Comparison of ENCODE assay signal across 9 mouse cellular contexts in genomic region chr2:35503723-35504416, GRCm38 (mm10). TPM values are rescaled to one million over a fixed set of nuclear protein-coding genes. Genes with fewer than 3 reads are reported as not detected.
DNase-seq lines count a peak whose midpoint lies in the region; ATAC-seq and TF ChIP-seq lines count a peak whose summit lies in the region.
"Had no signal": no experiment of that assay in that cellular context is flagged by ENCODE, and none has a peak within 500 bp of the region (broad histone marks: within the 10 kb centered on the region; RNA-seq: fewer than 3 reads in every experiment).

No protein-coding gene starts in this region.

- H3K9ac ChIP-seq in heart, embryonic 14.5 days (ENCODE audit: low read length) = 0 out of 2 replicates have a peak overlapping the region, but pooled peaks have one; percentile 21

- H3K4me2 ChIP-seq in heart, embryonic 14.5 days (ENCODE audit: low read length) = peak overlapping the region; percentile 2; the same call in 1 of the 2 replicates
- H3K4me2 ChIP-seq: midbrain, embryonic 11.5 days had no signal

- H3K4me3 ChIP-seq in G1E (ENCODE audit: low read depth, low read length) = peak overlapping the region; percentile 68
- H3K4me3 ChIP-seq in heart, embryonic 14.5 days (ENCODE audit: control insufficient read depth in 1 of 2, insufficient read depth in 1 of 2, low read depth in 1 of 2, low read length in 2 of 2) = no peak overlapping the region

- peak; percentile 31 for DNase-seq in CD4-positive, CD25-positive, alpha-beta regulatory T cell, adult 2 months (ENCODE audit: low read depth, low spot score)
- peak; percentile 48 for DNase-seq in G1E (ENCODE audit: low spot score)
- DNase-seq in layer of hippocampus, postnatal 14 days (ENCODE audit: low spot score in 2 of 2) = no peak
- no peak for DNase-seq in urinary bladder, postnatal 14 days (ENCODE audit: low spot score)
- no peak for DNase-seq in cerebellum, postnatal 14 days

- peaks cover 94% of the 10 kb centered on the region for H3K4me1 ChIP-seq in G1E (ENCODE audit: insufficient read depth, low read depth, low read length)
- H3K4me1 ChIP-seq in heart, embryonic 14.5 days (ENCODE audit: control insufficient read depth in 2 of 2, insufficient read depth in 2 of 2, low read length in 2 of 2) = peaks cover 52 to 63% of the 10 kb centered on the region in 2 experiments

- no peak for ATAC-seq in CD4-positive, CD25-positive, alpha-beta regulatory T cell, adult 4 months
- ATAC-seq in G1E (ENCODE audit: extremely low read depth, insufficient number of reproducible peaks, low FRiP score, poor library complexity, severe bottlenecking) = peak; percentile 57
- peak; percentile 74 for ATAC-seq in heart, embryonic 14.5 days (ENCODE audit: insufficient number of reproducible peaks, insufficient read depth, low FRiP score, low read depth)
- ATAC-seq in megakaryocyte progenitor cell, adult 5-6 weeks (replicated peaks; ENCODE audit: poor library complexity) = peak; percentile 50

- 22% methylated on average over 8 of the region's 8 CpGs for WGBS in heart, embryonic 14.5 days

- H3K27ac ChIP-seq in heart, embryonic 14.5 days (replicated peaks in 1 of 2; ENCODE audit: control insufficient read depth in 1 of 2, insufficient read depth in 1 of 2, low read depth in 2 of 2, low read length in 2 of 2) = peak overlapping the region; percentile 72 to 92

- no peak for TF ChIP-seq CTCF in G1E (IDR thresholded peaks at IDR 0.05; ENCODE audit: low read depth, low read length)

- peaks cover 12% of the 10 kb centered on the region for H3K36me3 ChIP-seq in G1E (replicated peaks)
- no peaks in the 10 kb centered on the region for H3K36me3 ChIP-seq in heart, embryonic 14.5 days (ENCODE audit: control insufficient read depth, insufficient read depth, low read length)

- H3K9me3 ChIP-seq in G1E (replicated peaks) = no peaks in the 10 kb centered on the region; the same call in 1 of the 2 replicates
- H3K9me3 ChIP-seq in heart, embryonic 14.5 days (ENCODE audit: control insufficient read depth, low read length) = no peaks in the 10 kb centered on the region

- no peaks in the 10 kb centered on the region for H3K27me3 ChIP-seq in G1E (ENCODE audit: insufficient read depth, low read length)
- no peaks in the 10 kb centered on the region for H3K27me3 ChIP-seq in heart, embryonic 14.5 days (ENCODE audit: control insufficient read depth, insufficient read depth, low read length)

RNA-seq across cellular contexts. Expression of gene Ggta1, which starts 40.8 kb away (rescaled TPM):
- polyA plus RNA-seq in CD4-positive, CD25-positive, alpha-beta regulatory T cell, adult 4 months (2017; shearing (Covaris generic)) = 10 to 100 TPM; 19.3 to 28.4 TPM
- 52.1 and 58.2 TPM in 2 replicates for total RNA-seq in G1E (2014; fragmentation: Nextera tagmentation)
- 22.2 and 27.2 TPM in 2 replicates for total RNA-seq in G1E (2017)
- 10.7 and 13.2 TPM in 2 replicates for polyA plus RNA-seq in G1E (2012)
- 37.9 and 39.4 TPM in 2 replicates for polyA plus RNA-seq in heart, embryonic 14.5 days (2014; fragmentation: Nextera tagmentation; extraction: Ambion mirVana)
- 50.8 and 54.4 TPM in 2 replicates for total RNA-seq in megakaryocyte progenitor cell, adult 5-6 weeks (2015)
- total RNA-seq in megakaryocyte progenitor cell, adult 5-6 weeks (2017) = 72.0 and 77.3 TPM in 2 replicates
- 1 to 10 TPM; 2.8 to 3.8 TPM for total RNA-seq in layer of hippocampus, postnatal 14 days (2021)

RNA-seq across cellular contexts. Expression of gene Dab2ip, which starts 54.2 kb away (rescaled TPM):
- polyA plus RNA-seq in CD4-positive, CD25-positive, alpha-beta regulatory T cell, adult 4 months (2017; shearing (Covaris generic)) = under 1 TPM; 0.30 to 0.53 TPM
- total RNA-seq in G1E (2014; fragmentation: Nextera tagmentation) (2.2 TPM in 1 of 2 replicates, not detected in the other), G1E (2017) (0.16 and 0.29 TPM in 2 replicates)
- polyA plus RNA-seq in G1E (2012) = 0.02 TPM in 2 replicates
- 46.6 and 49.8 TPM in 2 replicates for polyA plus RNA-seq in heart, embryonic 14.5 days (2014; fragmentation: Nextera tagmentation; extraction: Ambion mirVana)
- 3.9 and 4.0 TPM in 2 replicates for total RNA-seq in megakaryocyte progenitor cell, adult 5-6 weeks (2015)
- total RNA-seq in megakaryocyte progenitor cell, adult 5-6 weeks (2017) = 3.0 and 4.1 TPM in 2 replicates
- 100 to 1,000 TPM; 113 to 114 TPM for total RNA-seq in layer of hippocampus, postnatal 14 days (2021)

Comparison
In these comparisons a context has a peak if more than half of its experiments do, and no peak if none do; other contexts are left out.
1. DNase-seq: peak in CD4-positive, CD25-positive, alpha-beta regulatory T cell, adult 2 months (single experiment) and G1E (single experiment); none in layer of hippocampus, postnatal 14 days (0 of 2), urinary bladder, postnatal 14 days (single experiment) and cerebellum, postnatal 14 days (0 of 2).
2. RNA of gene Ggta1, which starts 40.8 kb away (total RNA-seq): 50.8 to 77.3 TPM in megakaryocyte progenitor cell, adult 5-6 weeks and 22.2 to 58.2 TPM in G1E; 2.8 to 3.8 TPM in layer of hippocampus, postnatal 14 days; every median in the first group is over 4 times any median in the second.
3. RNA of gene Dab2ip, which starts 54.2 kb away (total RNA-seq): 113 to 114 TPM in layer of hippocampus, postnatal 14 days; 3.0 to 4.1 TPM in megakaryocyte progenitor cell, adult 5-6 weeks and 0.16 to 2.2 TPM in G1E; every median in the first group is over 10 times any median in the second.